In genomic region chr11:117370262-117370850, GRCm38 (mm10) we compare ENCODE assay signal across 19 mouse cellular contexts.
A peak's percentile ranks its signal among the peaks of the same experiment; 100 is the strongest.
DNase-seq lines count a peak whose midpoint lies in the region; ATAC-seq and TF ChIP-seq lines count a peak whose summit lies in the region.
"Had no signal": no experiment of that assay in that cellular context is flagged by ENCODE, and none has a peak within 500 bp of the region (broad histone marks: within the 10 kb centered on the region; RNA-seq: fewer than 3 reads in every experiment).

No protein-coding gene starts in this region.

- H3K36me3 ChIP-seq in hindbrain, embryonic 10.5 days, result no peaks in the 10 kb centered on the region
- H3K36me3 ChIP-seq in hindbrain, embryonic 14.5 days (replicated peaks; ENCODE audit: control insufficient read depth, insufficient read depth), result no peaks in the 10 kb centered on the region
- no peaks in the 10 kb centered on the region for H3K36me3 ChIP-seq in embryonic facial prominence, embryonic 11.5 days (replicated peaks; ENCODE audit: control insufficient read depth, insufficient read depth, low read depth, low read length)
- H3K36me3 ChIP-seq in limb, embryonic 10.5 days, result no peaks in the 10 kb centered on the region
- H3K36me3 ChIP-seq in stomach, postnatal 0 days (ENCODE audit: control insufficient read depth, insufficient read depth, low read length), result no peaks in the 10 kb centered on the region
- H3K36me3 ChIP-seq: embryonic facial prominence, embryonic 12.5 days; hindbrain, embryonic 12.5 days; kidney, embryonic 15.5 days; liver, embryonic 13.5 days; lung, embryonic 15.5 days had no signal

- peaks cover 18% of the 10 kb centered on the region for H3K27me3 ChIP-seq in hindbrain, embryonic 10.5 days (ENCODE audit: insufficient read depth, poor library complexity, severe bottlenecking)
- H3K27me3 ChIP-seq in hindbrain, embryonic 14.5 days (ENCODE audit: control insufficient read depth, insufficient read depth, low read length), result no peaks in the 10 kb centered on the region
- H3K27me3 ChIP-seq in embryonic facial prominence, embryonic 11.5 days (ENCODE audit: control insufficient read depth, insufficient read depth, low read length), result no peaks in the 10 kb centered on the region
- peaks cover 21% of the 10 kb centered on the region for H3K27me3 ChIP-seq in limb, embryonic 10.5 days (ENCODE audit: low read depth, poor library complexity, severe bottlenecking)
- H3K27me3 ChIP-seq in stomach, postnatal 0 days (ENCODE audit: control insufficient read depth, insufficient read depth, low read length), result no peaks in the 10 kb centered on the region
- H3K27me3 ChIP-seq: embryonic facial prominence, embryonic 12.5 days; hindbrain, embryonic 12.5 days; liver, embryonic 13.5 days; lung, embryonic 15.5 days had no signal

- H3K4me3 ChIP-seq in hindbrain, embryonic 10.5 days, result no peak overlapping the region
- no peak overlapping the region for H3K4me3 ChIP-seq in hindbrain, embryonic 14.5 days (replicated peaks; ENCODE audit: low read length)
- no peak overlapping the region for H3K4me3 ChIP-seq in embryonic facial prominence, embryonic 11.5 days (ENCODE audit: low read depth, low read length)
- no peak overlapping the region for H3K4me3 ChIP-seq in limb, embryonic 10.5 days
- no peak overlapping the region for H3K4me3 ChIP-seq in stomach, postnatal 0 days (ENCODE audit: low read depth, low read length)
- H3K4me3 ChIP-seq: embryonic facial prominence, embryonic 12.5 days; hindbrain, embryonic 12.5 days; kidney, embryonic 15.5 days; liver, embryonic 13.5 days; lung, embryonic 15.5 days had no signal

- H3K4me1 ChIP-seq in hindbrain, embryonic 10.5 days (replicated peaks), result peaks cover 46% of the 10 kb centered on the region
- H3K4me1 ChIP-seq in hindbrain, embryonic 14.5 days (replicated peaks; ENCODE audit: control insufficient read depth, insufficient read depth, low read length), result 0 out of 2 replicates have a peak, but pooled peaks cover 3% of the 10 kb centered on the region
- peaks cover 2% of the 10 kb centered on the region for H3K4me1 ChIP-seq in embryonic facial prominence, embryonic 11.5 days (ENCODE audit: control insufficient read depth, insufficient read depth, low read length)
- peaks cover 52% of the 10 kb centered on the region for H3K4me1 ChIP-seq in limb, embryonic 10.5 days
- H3K4me1 ChIP-seq in stomach, postnatal 0 days (replicated peaks; ENCODE audit: control insufficient read depth, insufficient read depth), result no peaks in the 10 kb centered on the region

- no peak for TF ChIP-seq CTCF in stomach, postnatal 0 days (IDR thresholded peaks at IDR 0.05; ENCODE audit: low read depth)

- no peak for ATAC-seq in hindbrain, embryonic 14.5 days (ENCODE audit: low FRiP score)
- no peak for ATAC-seq in embryonic facial prominence, embryonic 11.5 days (replicated peaks; ENCODE audit: insufficient number of reproducible peaks, low FRiP score, low TSS enrichment, low read depth)
- ATAC-seq in stomach, postnatal 0 days (ENCODE audit: low FRiP score, low TSS enrichment), result no peak
- ATAC-seq in megakaryocyte-erythroid progenitor cell, adult 5-6 weeks (replicated peaks; ENCODE audit: low FRiP score, low TSS enrichment, poor library complexity, severe bottlenecking), result no peak
- ATAC-seq: inflammation-experienced regulatory T-cells, adult 6 months had no signal

- intact Hi-C loops in left cerebral cortex, postnatal 4 days (cut with DNase I), result no loop called here

- peak; percentile 24 for TF ChIP-seq EP300 in stomach, postnatal 0 days (optimal IDR thresholded peaks at IDR 0.05)

- H3K4me2 ChIP-seq in hindbrain, embryonic 14.5 days (replicated peaks), result no peak overlapping the region
- H3K4me2 ChIP-seq in embryonic facial prominence, embryonic 11.5 days (ENCODE audit: low read depth, low read length), result no peak overlapping the region
- no peak overlapping the region for H3K4me2 ChIP-seq in stomach, postnatal 0 days (replicated peaks; ENCODE audit: low read depth)
- H3K4me2 ChIP-seq: embryonic facial prominence, embryonic 12.5 days; hindbrain, embryonic 12.5 days; kidney, embryonic 15.5 days; liver, embryonic 13.5 days; lung, embryonic 15.5 days; midbrain, embryonic 11.5 days had no signal

- 75% methylated on average over 5 of the region's 5 CpGs for WGBS in hindbrain, embryonic 10.5 days
- WGBS in hindbrain, embryonic 14.5 days, result 77% methylated on average over 5 of the region's 5 CpGs
- 46% methylated on average over 5 of the region's 5 CpGs for WGBS in embryonic facial prominence, embryonic 11.5 days
- WGBS in limb, embryonic 10.5 days, result 30% methylated on average over 5 of the region's 5 CpGs
- WGBS in stomach, postnatal 0 days, result 47% methylated on average over 5 of the region's 5 CpGs

- H3K27ac ChIP-seq in hindbrain, embryonic 10.5 days, result peak overlapping the region; percentile 83; the same call in 1 of the 2 replicates
- H3K27ac ChIP-seq in hindbrain, embryonic 14.5 days, result no peak overlapping the region
- H3K27ac ChIP-seq in embryonic facial prominence, embryonic 11.5 days (replicated peaks; ENCODE audit: low read depth, low read length), result no peak overlapping the region
- peak overlapping the region; percentile 79 for H3K27ac ChIP-seq in limb, embryonic 10.5 days
- no peak overlapping the region for H3K27ac ChIP-seq in stomach, postnatal 0 days (replicated peaks)
- H3K27ac ChIP-seq: embryonic facial prominence, embryonic 12.5 days; hindbrain, embryonic 12.5 days; kidney, embryonic 15.5 days; liver, embryonic 13.5 days; lung, embryonic 15.5 days; macrophage had no signal

- no peak for DNase-seq in hindbrain, embryonic 10.5 days (ENCODE audit: low spot score)
- no peak for DNase-seq in hindbrain, embryonic 14.5 days (ENCODE audit: low spot score)
- peak; percentile 49 for DNase-seq in embryonic facial prominence, embryonic 11.5 days (ENCODE audit: low spot score)
- DNase-seq in limb, embryonic 10.5 days (ENCODE audit: low spot score), result no peak
- DNase-seq in stomach, postnatal 0 days (ENCODE audit: low spot score), result no peak
- DNase-seq in left cerebral cortex, postnatal 4 days, result no peak
- DNase-seq: adrenal gland, postnatal 25 days; cerebellum, adult 8-10 months; liver, embryonic 13.5 days; retina, postnatal 1 day; thymus, postnatal 14 days had no signal

- H3K9ac ChIP-seq in hindbrain, embryonic 14.5 days, result no peak overlapping the region
- H3K9ac ChIP-seq in embryonic facial prominence, embryonic 11.5 days (replicated peaks; ENCODE audit: low read length), result no peak overlapping the region
- no peak overlapping the region for H3K9ac ChIP-seq in stomach, postnatal 0 days (ENCODE audit: low read length)
- H3K9ac ChIP-seq: embryonic facial prominence, embryonic 12.5 days; hindbrain, embryonic 12.5 days; kidney, embryonic 15.5 days; liver, embryonic 13.5 days; lung, embryonic 15.5 days had no signal

- no peaks in the 10 kb centered on the region for H3K9me3 ChIP-seq in hindbrain, embryonic 10.5 days
- no peaks in the 10 kb centered on the region for H3K9me3 ChIP-seq in hindbrain, embryonic 14.5 days (ENCODE audit: control insufficient read depth, low read length)
- H3K9me3 ChIP-seq in embryonic facial prominence, embryonic 11.5 days (replicated peaks; ENCODE audit: control insufficient read depth, low read length), result no peaks in the 10 kb centered on the region
- no peaks in the 10 kb centered on the region for H3K9me3 ChIP-seq in limb, embryonic 10.5 days (replicated peaks)
- H3K9me3 ChIP-seq in stomach, postnatal 0 days (ENCODE audit: control insufficient read depth, low read length), result no peaks in the 10 kb centered on the region
- H3K9me3 ChIP-seq: embryonic facial prominence, embryonic 12.5 days; hindbrain, embryonic 12.5 days; kidney, embryonic 15.5 days; liver, embryonic 13.5 days; lung, embryonic 15.5 days had no signal

Comparison
In these comparisons a context has a peak if more than half of its experiments do, and no peak if none do; other contexts are left out.
1. H3K27ac ChIP-seq: peak in hindbrain, embryonic 10.5 days (single experiment) and limb, embryonic 10.5 days (single experiment); none in hindbrain, embryonic 14.5 days (single experiment), embryonic facial prominence, embryonic 11.5 days (single experiment) and stomach, postnatal 0 days (single experiment).